Mouse (Mus musculus) limb, embryonic 11.5 days (tissue): ENCODE measurements around the gene Lrrc37a. TPM values are rescaled to one million over a fixed set of nuclear protein-coding genes. Genes with fewer than 3 reads are reported as not detected.
"Not testable (repeated sequence)": the region's sequence is repeated elsewhere in the genome, so short reads cannot be mapped to it uniquely, and the experiment has no call there.

Source experiments
- ATAC-seq: fragments of 200-750 bp; cut with Nextera tagmentation; 2 replicates; pipeline ENCODE4 v1.8.0; 2017; ENCODE audit warnings: low read depth; ENCODE audit not compliant: insufficient number of reproducible peaks, low FRiP score, low TSS enrichment
- DNase-seq: peaks from one replicate; pipeline ENCODE4 v3.0.0-alpha.2; 2015; ENCODE audit warnings: low spot score
- H3K27ac ChIP-seq: fragments of 300-500 bp; sonication (generic); replicated peaks from 2 replicates; pipeline ENCODE4 v1.5.1; 2014; ENCODE audit warnings: low read depth, mild to moderate bottlenecking, low read length
- H3K27me3 ChIP-seq: fragments of 300-500 bp; sonication (generic); 2 replicates; pipeline ENCODE4 v1.6.1; 2014; ENCODE audit warnings: mild to moderate bottlenecking, low read length, mixed read lengths; ENCODE audit not compliant: control insufficient read depth, insufficient read depth
- H3K36me3 ChIP-seq: fragments of 300-500 bp; sonication (generic); 2 replicates; pipeline ENCODE4 v1.6.1; 2014; ENCODE audit warnings: mild to moderate bottlenecking, low read length, moderate library complexity, mixed read lengths; ENCODE audit not compliant: control insufficient read depth, insufficient read depth
- H3K4me1 ChIP-seq: fragments of 300-500 bp; sonication (generic); 2 replicates; pipeline ENCODE4 v1.6.1; 2014; ENCODE audit warnings: low read length, mixed read lengths; ENCODE audit not compliant: control insufficient read depth, insufficient read depth
- H3K4me2 ChIP-seq: fragments of 300-500 bp; sonication (generic); 2 replicates; pipeline ENCODE4 v1.6.1; 2014; ENCODE audit warnings: low read depth, mild to moderate bottlenecking, moderate library complexity; ENCODE audit not compliant: severe bottlenecking
- H3K4me3 ChIP-seq: fragments of 300-500 bp; sonication (generic); 2 replicates; pipeline ENCODE4 v1.5.1; 2014; ENCODE audit warnings: low read depth, low read length
- H3K9ac ChIP-seq: fragments of 300-500 bp; sonication (generic); 2 replicates; pipeline ENCODE4 v1.6.1; 2014; ENCODE audit warnings: mild to moderate bottlenecking, low read length
- H3K9me3 ChIP-seq: fragments of 300-500 bp; sonication (generic); 2 replicates; pipeline ENCODE4 v1.6.1; 2016; ENCODE audit warnings: low read length; ENCODE audit not compliant: control insufficient read depth
- WGBS: fragments of 180-500 bp; shearing (Covaris S2); extraction: QIAGEN DNeasy Blood & Tissue Kit; methylation state at CpG from one replicate; pipeline ENCODE4 v1.1.7; 2014; 5-methylcytosine and 5-hydroxymethylcytosine counted together
- polyA plus RNA-seq: library from polyadenylated mRNA; unstranded; fragments of >200 nt; fragmentation: Nextera tagmentation; extraction: Ambion mirVana; gene quantifications from 2 replicates; pipeline ENCODE4 v1.2.1, GENCODE M21; 2014

The Lrrc37a gene
- not detected in 2 replicates for polyA plus RNA-seq

GRCm38 (mm10) chr11:103504497-103504896 lies at the start of gene Lrrc37a:
Lrrc37a (minus strand) TSS chr11:103504597.
- Histone ChIP-seq H3K27ac (no peak within 1 kb of the TSS), H3K4me1 (no peaks in the 10 kb centered on the region), H3K4me2 (no peak within 1 kb of the TSS), H3K36me3 (no peaks in the 10 kb centered on the region), H3K27me3 (no peaks in the 10 kb centered on the region), H3K9ac (no peak within 1 kb of the TSS), H3K9me3 (no peaks in the 10 kb centered on the region), H3K4me3 (no peak within 1 kb of the TSS)
- DNase-seq (no peak), ATAC-seq (no peak)
- 89% methylated on average over 12 of the region's 12 CpGs for WGBS

GRCm38 (mm10) chr11:103534973-103535372 lies 30.6 kb upstream of the Lrrc37a start:
- H3K4me1 ChIP-seq, ATAC-seq, H3K27me3 ChIP-seq, H3K36me3 ChIP-seq, H3K4me2 ChIP-seq, H3K9ac ChIP-seq, DNase-seq, H3K27ac ChIP-seq, H3K9me3 ChIP-seq, H3K4me3 ChIP-seq: not testable (repeated sequence)
- WGBS, result 46% methylated on average over 1 of the region's 1 CpGs

- no peak overlapping the region for H3K27ac ChIP-seq
- no peak overlapping the region for H3K9ac ChIP-seq
- H3K36me3 ChIP-seq, result no peaks in the 10 kb centered on the region
- H3K4me1 ChIP-seq, result no peaks in the 10 kb centered on the region
- H3K4me2 ChIP-seq, result no peak overlapping the region
- H3K4me3 ChIP-seq, result no peak overlapping the region
- H3K9me3 ChIP-seq, result no peaks in the 10 kb centered on the region
- WGBS, result 79% methylated on average over 2 of the region's 2 CpGs
- ATAC-seq (no peak), DNase-seq (no peak)
- no peaks in the 10 kb centered on the region for H3K27me3 ChIP-seq
Observed at GRCm38 (mm10) chr11:103512111-103512510, 7.7 kb upstream of the Lrrc37a start.

GRCm38 (mm10) chr11:103464443-103464842 lies 40.0 kb downstream of the Lrrc37a start:
- DNase-seq (no peak), ATAC-seq (no peak)
- Histone ChIP-seq H3K4me3 (no peak overlapping the region), H3K27ac (no peak overlapping the region), H3K4me1 (no peaks in the 10 kb centered on the region), H3K9me3 (no peaks in the 10 kb centered on the region), H3K27me3 (no peaks in the 10 kb centered on the region), H3K4me2 (no peak overlapping the region), H3K9ac (no peak overlapping the region), H3K36me3 (no peaks in the 10 kb centered on the region)
- 67% methylated on average over 7 of the region's 7 CpGs for WGBS

- not testable (repeated sequence) for H3K27ac ChIP-seq
Observed at GRCm38 (mm10) chr11:103451105-103451504, 53.3 kb downstream of the Lrrc37a start.

GRCm38 (mm10) chr11:103449721-103450120 lies 54.7 kb downstream of the Lrrc37a start:
- H3K4me2 ChIP-seq, H3K4me3 ChIP-seq, ATAC-seq, H3K36me3 ChIP-seq, H3K27me3 ChIP-seq, DNase-seq, H3K9me3 ChIP-seq, H3K4me1 ChIP-seq, H3K9ac ChIP-seq, H3K27ac ChIP-seq: not testable (repeated sequence)
- WGBS, result 90% methylated on average over 14 of the region's 14 CpGs

More at GRCm38 (mm10) chr11:103451105-103451504, 53.3 kb downstream of the Lrrc37a start:
- H3K4me3 ChIP-seq, H3K4me2 ChIP-seq, H3K9ac ChIP-seq, H3K27me3 ChIP-seq, DNase-seq, H3K36me3 ChIP-seq, ATAC-seq, H3K9me3 ChIP-seq, H3K4me1 ChIP-seq: not testable (repeated sequence)
- 95% methylated on average over 1 of the region's 1 CpGs for WGBS

GRCm38 (mm10) chr11:103443678-103444077 lies 60.7 kb downstream of the Lrrc37a start:
- no peak for ATAC-seq
- Histone ChIP-seq H3K4me2 (no peak overlapping the region), H3K27me3 (no peaks in the 10 kb centered on the region), H3K4me3 (no peak overlapping the region), H3K27ac (no peak overlapping the region), H3K4me1 (no peaks in the 10 kb centered on the region), H3K36me3 (no peaks in the 10 kb centered on the region), H3K9ac (no peak overlapping the region), H3K9me3 (no peaks in the 10 kb centered on the region)
- WGBS, result 89% methylated on average over 3 of the region's 3 CpGs
- no peak for DNase-seq

GRCm38 (mm10) chr11:103436282-103436681 lies 68.1 kb downstream of the Lrrc37a start:
- H3K27me3 ChIP-seq, result no peaks in the 10 kb centered on the region
- no peak overlapping the region for H3K4me3 ChIP-seq
- DNase-seq (no peak), ATAC-seq (no peak)
- no peaks in the 10 kb centered on the region for H3K9me3 ChIP-seq
- 91% methylated on average over 5 of the region's 5 CpGs for WGBS
- H3K4me1 ChIP-seq, result no peaks in the 10 kb centered on the region
- no peak overlapping the region for H3K9ac ChIP-seq
- no peaks in the 10 kb centered on the region for H3K36me3 ChIP-seq
- H3K4me2 ChIP-seq, result no peak overlapping the region
- H3K27ac ChIP-seq, result no peak overlapping the region

- H3K27me3 ChIP-seq, result no peaks in the 10 kb centered on the region
- H3K9ac ChIP-seq, result no peak overlapping the region
- no peaks in the 10 kb centered on the region for H3K4me1 ChIP-seq
- H3K4me3 ChIP-seq, result no peak overlapping the region
- no peak overlapping the region for H3K27ac ChIP-seq
- H3K9me3 ChIP-seq, result no peaks in the 10 kb centered on the region
- H3K4me2 ChIP-seq, result no peak overlapping the region
- no peak for ATAC-seq
- WGBS, result 24% methylated on average over 5 of the region's 5 CpGs
- DNase-seq, result peak; percentile 24
- no peaks in the 10 kb centered on the region for H3K36me3 ChIP-seq
Observed at GRCm38 (mm10) chr11:103425031-103425430, 79.4 kb downstream of the Lrrc37a start.
